Mouse (Mus musculus): ENCODE data around the gene Dscam. TPM values are rescaled to one million over a fixed set of nuclear protein-coding genes. Genes with fewer than 3 reads are reported as not detected.

The Dscam gene
- polyA plus RNA-seq, 1 experiment from 2014 or later, result 0.15 TPM

DNA sequence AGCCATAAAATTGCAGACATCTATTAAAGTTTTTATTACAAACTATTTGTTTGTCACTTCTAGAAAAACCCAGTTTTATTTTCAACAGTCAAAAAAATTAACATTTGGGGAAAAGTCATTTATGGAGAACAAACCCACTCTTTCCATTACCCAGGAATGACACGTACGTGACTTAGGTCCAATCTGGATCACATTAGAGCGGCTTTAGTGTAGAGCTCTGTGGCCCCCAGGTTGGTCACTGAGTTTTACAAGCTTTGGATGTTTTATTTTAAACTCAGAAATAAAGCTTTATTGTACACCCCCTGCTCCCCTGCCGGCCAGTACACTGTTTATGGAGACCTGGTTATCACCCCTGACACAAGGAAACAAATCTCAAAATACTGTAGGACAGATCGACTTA lies 540.9 kb downstream of the Dscam start:
- Histone ChIP-seq H3K27ac (no peak overlapping the region), H3K27me3 (replicated peaks) (no peaks in the 10 kb centered on the region), H3K9me3 (no peaks in the 10 kb centered on the region), H3K36me3 (no peaks in the 10 kb centered on the region), H3K9ac (no peak overlapping the region), H3K4me2 (replicated peaks) (no peak overlapping the region), H3K4me3 (replicated peaks) (no peak overlapping the region), H3K4me1 (replicated peaks) (no peaks in the 10 kb centered on the region)
- 81% methylated on average over 5 of the region's 5 CpGs for WGBS
- no peak for ATAC-seq

GRCm38 (mm10) chr16:96625468-96625867 lies 545.1 kb downstream of the Dscam start:
- H3K36me3 ChIP-seq, result no peaks in the 10 kb centered on the region
- H3K4me1 ChIP-seq (replicated peaks), result no peaks in the 10 kb centered on the region
- ATAC-seq, result no peak
- H3K27ac ChIP-seq, result no peak overlapping the region
- no peaks in the 10 kb centered on the region for H3K27me3 ChIP-seq (replicated peaks)
- H3K4me3 ChIP-seq (replicated peaks), result no peak overlapping the region
- 61% methylated on average over 4 of the region's 4 CpGs for WGBS
- H3K9ac ChIP-seq, result no peak overlapping the region
- no peak overlapping the region for H3K4me2 ChIP-seq (replicated peaks)
- H3K9me3 ChIP-seq, result no peaks in the 10 kb centered on the region

- no peaks in the 10 kb centered on the region for H3K9me3 ChIP-seq
- H3K36me3 ChIP-seq, result no peaks in the 10 kb centered on the region
- no peak overlapping the region for H3K4me2 ChIP-seq (replicated peaks)
- no peak overlapping the region for H3K9ac ChIP-seq
- no peaks in the 10 kb centered on the region for H3K27me3 ChIP-seq (replicated peaks)
- no peak for ATAC-seq
- WGBS, result 74% methylated on average over 7 of the region's 7 CpGs
- H3K4me1 ChIP-seq (replicated peaks), result no peaks in the 10 kb centered on the region
- no peak overlapping the region for H3K4me3 ChIP-seq (replicated peaks)
- H3K27ac ChIP-seq, result no peak overlapping the region
Observed at GRCm38 (mm10) chr16:96624570-96625411, 545.8 kb downstream of the Dscam start.

DNA sequence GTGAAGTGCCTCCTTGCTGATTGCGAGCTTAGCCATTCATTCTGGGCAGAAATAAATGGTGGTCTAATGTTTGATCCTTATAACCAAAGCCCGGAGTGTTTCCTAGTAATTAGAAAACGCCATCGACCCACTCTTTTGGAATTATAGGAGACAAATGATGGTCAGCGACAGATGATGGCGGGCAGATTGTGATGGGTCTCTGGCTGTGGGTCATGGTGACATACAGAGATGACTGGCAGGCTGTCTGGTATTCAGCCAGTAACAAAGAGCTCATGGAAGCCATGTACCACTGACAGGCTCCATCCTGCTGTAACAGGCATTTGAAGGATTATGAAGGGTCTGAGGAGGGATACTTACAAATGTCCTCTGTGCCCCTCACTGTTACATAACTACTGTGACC lies 549.7 kb downstream of the Dscam start:
- Histone ChIP-seq H3K27me3 (replicated peaks) (no peaks in the 10 kb centered on the region), H3K4me2 (replicated peaks) (no peak overlapping the region), H3K9ac (no peak overlapping the region), H3K4me3 (replicated peaks) (no peak overlapping the region), H3K36me3 (no peaks in the 10 kb centered on the region), H3K4me1 (replicated peaks) (no peaks in the 10 kb centered on the region), H3K9me3 (no peaks in the 10 kb centered on the region), H3K27ac (no peak overlapping the region)
- 89% methylated on average over 6 of the region's 6 CpGs for WGBS
- ATAC-seq, result no peak

GRCm38 (mm10) chr16:96620402-96620801 lies 550.1 kb downstream of the Dscam start:
- Histone ChIP-seq H3K27me3 (replicated peaks) (no peaks in the 10 kb centered on the region), H3K9me3 (no peaks in the 10 kb centered on the region), H3K4me2 (replicated peaks) (no peak overlapping the region), H3K4me1 (replicated peaks) (no peaks in the 10 kb centered on the region), H3K36me3 (no peaks in the 10 kb centered on the region), H3K4me3 (replicated peaks) (no peak overlapping the region), H3K27ac (no peak overlapping the region), H3K9ac (no peak overlapping the region)
- ATAC-seq, result no peak
- WGBS, result 78% methylated on average over 5 of the region's 5 CpGs

- no peaks in the 10 kb centered on the region for H3K9me3 ChIP-seq
- no peaks in the 10 kb centered on the region for H3K36me3 ChIP-seq
- no peak overlapping the region for H3K9ac ChIP-seq
- no peaks in the 10 kb centered on the region for H3K4me1 ChIP-seq (replicated peaks)
- no peak overlapping the region for H3K27ac ChIP-seq
- ATAC-seq, result no peak
- no peaks in the 10 kb centered on the region for H3K27me3 ChIP-seq (replicated peaks)
- WGBS, result 50% methylated on average over 4 of the region's 4 CpGs
- H3K4me3 ChIP-seq (replicated peaks), result no peak overlapping the region
- H3K4me2 ChIP-seq (replicated peaks), result no peak overlapping the region
Observed at GRCm38 (mm10) chr16:96617772-96618171, 552.8 kb downstream of the Dscam start.

- Histone ChIP-seq H3K4me2 (replicated peaks) (no peak overlapping the region), H3K27ac (no peak overlapping the region), H3K4me1 (replicated peaks) (no peaks in the 10 kb centered on the region), H3K27me3 (replicated peaks) (no peaks in the 10 kb centered on the region), H3K36me3 (no peaks in the 10 kb centered on the region), H3K4me3 (replicated peaks) (no peak overlapping the region), H3K9ac (no peak overlapping the region), H3K9me3 (no peaks in the 10 kb centered on the region)
- WGBS, result 41% methylated on average over 4 of the region's 4 CpGs
- ATAC-seq, result no peak
Observed at GRCm38 (mm10) chr16:96613275-96613674, 557.3 kb downstream of the Dscam start.

DNA sequence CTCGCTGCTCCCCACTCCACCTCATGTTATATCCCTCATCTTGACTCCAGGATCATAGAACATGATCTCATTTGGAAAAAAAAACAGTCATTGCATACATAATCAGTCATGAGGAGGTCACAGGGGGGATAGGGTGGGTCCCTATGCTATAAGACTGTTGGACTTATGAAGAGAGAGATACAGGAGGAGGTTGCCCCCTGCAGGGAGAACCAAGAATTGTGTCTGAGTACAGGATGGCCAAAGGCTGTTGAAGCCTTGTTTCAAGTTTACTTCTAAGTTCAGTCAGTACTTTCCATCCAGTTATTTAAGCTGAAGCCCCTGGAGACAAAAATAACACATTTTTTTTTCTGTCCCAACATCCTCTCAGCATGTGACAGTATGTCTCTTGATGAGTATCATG lies 559.7 kb downstream of the Dscam start:
- no peak overlapping the region for H3K4me3 ChIP-seq (replicated peaks)
- H3K27me3 ChIP-seq (replicated peaks), result no peaks in the 10 kb centered on the region
- WGBS, result 85% methylated on average over 1 of the region's 1 CpGs
- no peak overlapping the region for H3K9ac ChIP-seq
- no peaks in the 10 kb centered on the region for H3K4me1 ChIP-seq (replicated peaks)
- H3K27ac ChIP-seq, result no peak overlapping the region
- ATAC-seq, result no peak
- H3K4me2 ChIP-seq (replicated peaks), result no peak overlapping the region
- no peaks in the 10 kb centered on the region for H3K9me3 ChIP-seq
- no peaks in the 10 kb centered on the region for H3K36me3 ChIP-seq

- ATAC-seq, result no peak
- H3K36me3 ChIP-seq, result no peaks in the 10 kb centered on the region
- H3K9ac ChIP-seq, result no peak overlapping the region
- H3K4me2 ChIP-seq (replicated peaks), result no peak overlapping the region
- WGBS, result 61% methylated on average over 2 of the region's 2 CpGs
- no peaks in the 10 kb centered on the region for H3K27me3 ChIP-seq (replicated peaks)
- no peak overlapping the region for H3K27ac ChIP-seq
- H3K4me1 ChIP-seq (replicated peaks), result no peaks in the 10 kb centered on the region
- H3K4me3 ChIP-seq (replicated peaks), result no peak overlapping the region
- no peaks in the 10 kb centered on the region for H3K9me3 ChIP-seq
Observed at GRCm38 (mm10) chr16:96602206-96602605, 568.3 kb downstream of the Dscam start.

GRCm38 (mm10) chr16:96600791-96601190 lies 569.8 kb downstream of the Dscam start:
- H3K4me3 ChIP-seq (replicated peaks), result no peak overlapping the region
- 77% methylated on average over 11 of the region's 11 CpGs for WGBS
- no peak overlapping the region for H3K4me2 ChIP-seq (replicated peaks)
- H3K9me3 ChIP-seq, result no peaks in the 10 kb centered on the region
- no peak overlapping the region for H3K9ac ChIP-seq
- H3K36me3 ChIP-seq, result no peaks in the 10 kb centered on the region
- H3K27ac ChIP-seq, result no peak overlapping the region
- ATAC-seq, result no peak
- H3K27me3 ChIP-seq (replicated peaks), result no peaks in the 10 kb centered on the region
- H3K4me1 ChIP-seq (replicated peaks), result no peaks in the 10 kb centered on the region

GRCm38 (mm10) chr16:96599401-96600060 lies 571.0 kb downstream of the Dscam start:
- WGBS, result 83% methylated on average over 3 of the region's 3 CpGs
- Histone ChIP-seq H3K4me3 (replicated peaks) (no peak overlapping the region), H3K9ac (no peak overlapping the region), H3K27me3 (replicated peaks) (no peaks in the 10 kb centered on the region), H3K27ac (no peak overlapping the region), H3K36me3 (no peaks in the 10 kb centered on the region), H3K9me3 (no peaks in the 10 kb centered on the region), H3K4me1 (replicated peaks) (no peaks in the 10 kb centered on the region), H3K4me2 (replicated peaks) (no peak overlapping the region)
- no peak for ATAC-seq

- Histone ChIP-seq H3K9me3 (no peaks in the 10 kb centered on the region), H3K4me3 (replicated peaks) (no peak overlapping the region), H3K27me3 (replicated peaks) (no peaks in the 10 kb centered on the region), H3K4me2 (replicated peaks) (no peak overlapping the region), H3K27ac (no peak overlapping the region), H3K36me3 (no peaks in the 10 kb centered on the region), H3K4me1 (replicated peaks) (no peaks in the 10 kb centered on the region), H3K9ac (no peak overlapping the region)
- 86% methylated on average over 5 of the region's 5 CpGs for WGBS
- no peak for ATAC-seq
Observed at GRCm38 (mm10) chr16:96575841-96576240, 594.7 kb downstream of the Dscam start.

DNA sequence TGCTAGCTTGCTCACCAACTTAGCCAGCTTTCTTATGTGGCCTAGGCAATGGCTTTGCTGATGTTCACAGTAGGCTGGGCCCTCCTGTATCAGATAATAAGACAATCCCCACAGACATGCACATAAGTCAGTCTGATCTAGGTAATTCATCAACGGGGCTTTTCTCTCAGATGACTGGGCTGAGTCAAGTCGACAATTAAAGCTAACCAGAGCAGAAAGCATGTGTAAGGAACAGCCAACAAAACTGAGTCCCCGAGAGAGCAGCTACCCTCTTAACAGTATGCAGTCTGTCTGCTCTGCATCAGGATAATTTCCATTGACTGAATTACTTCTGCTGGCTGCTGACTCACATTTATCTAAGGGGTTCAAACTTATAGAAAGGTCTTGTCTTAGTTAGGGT lies 603.1 kb downstream of the Dscam start:
- H3K4me3 ChIP-seq (replicated peaks), result no peak overlapping the region
- ATAC-seq, result no peak

More for the DNA sequence above, 603.1 kb downstream of the Dscam start:
- Histone ChIP-seq H3K27ac (no peak overlapping the region), H3K9me3 (no peaks in the 10 kb centered on the region), H3K4me1 (replicated peaks) (no peaks in the 10 kb centered on the region), H3K9ac (no peak overlapping the region), H3K27me3 (replicated peaks) (no peaks in the 10 kb centered on the region), H3K4me2 (replicated peaks) (no peak overlapping the region), H3K36me3 (no peaks in the 10 kb centered on the region)
- WGBS, result 46% methylated on average over 3 of the region's 3 CpGs
